Mouse (Mus musculus) stomach, postnatal 0 days (tissue): ENCODE measurements at regions not wholly inside any gene's neighbourhood (a gene's known extent, or its start where the extent isn't known, plus 50 kb on each side); places are given as distances from the start of the nearest gene placed in this dataset.

Source experiments
- CTCF ChIP-seq: IDR thresholded peaks from 2 replicates; pipeline ENCODE4 v1.5.1; 2016; ENCODE audit warnings: antibody characterized with exemption, low read depth, mild to moderate bottlenecking, moderate library complexity
- EP300 ChIP-seq: optimal IDR thresholded peaks from 2 replicates; pipeline ENCODE3; 2016; ENCODE audit warnings: antibody characterized with exemption

DNA sequence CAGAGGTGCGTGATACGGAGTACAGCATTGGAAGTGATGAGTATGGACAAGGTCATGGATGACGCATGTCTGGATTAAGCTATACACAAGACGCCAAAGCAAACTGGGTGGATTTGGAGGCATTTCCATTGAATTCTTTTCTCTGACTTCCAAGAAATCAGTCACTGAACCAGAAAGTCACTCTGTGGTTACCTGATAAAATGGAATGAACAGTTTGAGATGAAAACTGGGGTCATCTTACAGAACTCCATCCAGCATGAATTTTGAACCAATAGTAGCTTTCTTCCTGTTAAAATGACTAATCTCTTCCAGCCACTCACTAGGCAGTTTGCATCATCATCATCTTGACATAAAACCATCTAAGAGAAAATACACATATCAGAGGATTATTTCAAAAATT is 186.2 kb downstream of the Lpin1 start:
- TF ChIP-seq CTCF (no peak), EP300 (no peak)
